Mouse (Mus musculus) bone marrow, adult 2 months (tissue): ENCODE data around the gene Pald1. TPM values are rescaled to one million over a fixed set of nuclear protein-coding genes. Genes with fewer than 3 reads are reported as not detected.

Experiments
- H3K27ac ChIP-seq: fragments of 200-500 bp; 2 replicates; pipeline ENCODE4 v1.5.1; 2012; ENCODE audit warnings: low read depth, mild to moderate bottlenecking, control low read depth, inconsistent platforms, low read length; ENCODE audit not compliant: control insufficient read depth, poor library complexity, insufficient read depth
- H3K4me1 ChIP-seq: fragments of 200-500 bp; 2 replicates; pipeline ENCODE4 v1.6.1; 2011; ENCODE audit warnings: low read length; ENCODE audit not compliant: control insufficient read depth, insufficient read depth
- H3K4me3 ChIP-seq: fragments of 200-500 bp; replicated peaks from 2 replicates; pipeline ENCODE3; 2011; ENCODE audit warnings: mild to moderate bottlenecking, low read depth, low read length, control low read depth; ENCODE audit not compliant: control insufficient read depth
- CTCF ChIP-seq: fragments of 200-500 bp; IDR thresholded peaks from 2 replicates; pipeline ENCODE4 v1.5.1; 2011; ENCODE audit warnings: low read length, control low read depth; ENCODE audit not compliant: control insufficient read depth, insufficient read depth
- POLR2A ChIP-seq: fragments of 200-500 bp; IDR thresholded peaks from 2 replicates; pipeline ENCODE4 v1.6.1; 2011; ENCODE audit warnings: low read depth, mild to moderate bottlenecking, control low read depth, low read length, borderline replicate concordance; ENCODE audit not compliant: control insufficient read depth
- WGBS: fragments of 180-500 bp; shearing (Covaris S2); methylation state at CpG from one replicate; pipeline ENCODE4 v1.1.7; 2018; 5-methylcytosine and 5-hydroxymethylcytosine counted together
- polyA plus RNA-seq: library from polyadenylated mRNA; stranded (reverse); fragments of >200 nt; gene quantifications from 2 replicates; pipeline ENCODE4 v1.2.4, GENCODE M21; 2011; ENCODE audit warnings: low replicate concordance; ENCODE audit not compliant: missing spikeins, insufficient read depth, insufficient read length

Gene Pald1
- polyA plus RNA-seq, 1 experiment: 4.1 TPM

- no peak for TF ChIP-seq CTCF
- TF ChIP-seq POLR2A: no peak
- 86% methylated on average over 13 of the region's 13 CpGs for WGBS
- H3K4me1 ChIP-seq: no peaks in the 10 kb centered on the region
- no peak overlapping the region for H3K27ac ChIP-seq
- H3K4me3 ChIP-seq: no peak overlapping the region
Observed at GRCm38 (mm10) chr10:61342750-61343149, 40.6 kb downstream of the Pald1 start.

- 32% methylated on average over 6 of the region's 6 CpGs for WGBS
- no peak overlapping the region for H3K4me3 ChIP-seq
- TF ChIP-seq POLR2A (no peak), CTCF (peak; percentile 93)
- H3K27ac ChIP-seq: no peak overlapping the region
- no peaks in the 10 kb centered on the region for H3K4me1 ChIP-seq
Observed at GRCm38 (mm10) chr10:61341557-61341956, 41.8 kb downstream of the Pald1 start.

GRCm38 (mm10) chr10:61341045-61341444 lies 42.3 kb downstream of the Pald1 start:
- Histone ChIP-seq H3K4me3 (no peak overlapping the region), H3K27ac (no peak overlapping the region), H3K4me1 (no peaks in the 10 kb centered on the region)
- WGBS: 73% methylated on average over 5 of the region's 5 CpGs
- no peak for TF ChIP-seq POLR2A
- no peak for TF ChIP-seq CTCF

DNA sequence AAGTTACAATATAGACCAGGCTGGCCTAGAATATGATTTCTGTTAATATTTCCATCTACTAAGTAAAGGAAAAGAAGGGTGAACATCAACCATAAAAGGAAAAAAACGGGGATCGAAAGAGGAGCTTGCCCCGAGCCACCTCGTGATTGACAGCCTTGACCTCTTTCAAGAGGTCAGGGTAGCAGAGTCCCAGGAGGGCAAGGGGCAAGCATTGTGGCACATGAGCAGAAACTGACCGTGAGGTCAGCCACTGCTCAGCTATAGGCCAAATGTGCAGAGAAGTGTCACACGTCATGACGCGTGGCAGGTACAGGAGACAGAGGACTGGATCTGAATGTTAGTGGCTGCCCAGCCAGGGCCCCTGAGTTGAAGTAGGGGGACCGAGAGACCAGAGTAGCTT lies 43.1 kb downstream of the Pald1 start:
- 81% methylated on average over 9 of the region's 9 CpGs for WGBS
- no peak for TF ChIP-seq POLR2A
- no peak for TF ChIP-seq CTCF

GRCm38 (mm10) chr10:61339216-61339615 lies 44.1 kb downstream of the Pald1 start:
- TF ChIP-seq POLR2A (no peak), CTCF (no peak)
- Histone ChIP-seq H3K4me3 (no peak overlapping the region), H3K4me1 (no peaks in the 10 kb centered on the region; the same call in 1 of the 2 replicates), H3K27ac (no peak overlapping the region)
- 84% methylated on average over 9 of the region's 9 CpGs for WGBS

More for the DNA sequence above, 43.1 kb downstream of the Pald1 start:
- H3K27ac ChIP-seq: no peak overlapping the region
- H3K4me3 ChIP-seq: no peak overlapping the region
- no peaks in the 10 kb centered on the region for H3K4me1 ChIP-seq

- Histone ChIP-seq H3K4me1 (no peaks in the 10 kb centered on the region; the same call in 1 of the 2 replicates), H3K4me3 (no peak overlapping the region), H3K27ac (no peak overlapping the region)
- TF ChIP-seq POLR2A: no peak
- TF ChIP-seq CTCF: no peak
- 77% methylated on average over 11 of the region's 11 CpGs for WGBS
Observed at GRCm38 (mm10) chr10:61337665-61338064, 45.7 kb downstream of the Pald1 start.

DNA sequence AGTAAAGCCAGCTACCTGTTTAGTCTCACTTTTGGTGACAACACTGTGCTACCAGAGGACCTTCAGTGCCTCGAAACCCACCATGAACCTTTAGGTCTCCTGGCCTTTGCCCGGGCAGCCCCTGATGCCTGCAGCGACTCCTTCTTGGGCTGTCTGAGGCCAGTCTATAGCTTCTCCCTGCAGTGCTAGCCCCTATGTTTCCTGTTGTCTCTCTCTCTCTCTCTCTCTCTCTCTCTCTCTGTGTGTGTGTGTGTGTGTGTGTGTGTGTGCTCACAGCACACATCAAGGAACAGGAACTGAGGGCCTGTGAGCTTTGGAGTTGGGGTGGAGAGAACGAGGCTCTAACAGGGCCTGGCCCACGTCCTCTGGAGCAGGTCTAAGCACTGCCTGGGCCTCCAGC lies 46.7 kb downstream of the Pald1 start:
- no peak overlapping the region for H3K4me3 ChIP-seq
- no peaks in the 10 kb centered on the region; the same call in 1 of the 2 replicates for H3K4me1 ChIP-seq
- TF ChIP-seq POLR2A: no peak
- no peak for TF ChIP-seq CTCF
- no peak overlapping the region for H3K27ac ChIP-seq
- 61% methylated on average over 5 of the region's 5 CpGs for WGBS

DNA sequence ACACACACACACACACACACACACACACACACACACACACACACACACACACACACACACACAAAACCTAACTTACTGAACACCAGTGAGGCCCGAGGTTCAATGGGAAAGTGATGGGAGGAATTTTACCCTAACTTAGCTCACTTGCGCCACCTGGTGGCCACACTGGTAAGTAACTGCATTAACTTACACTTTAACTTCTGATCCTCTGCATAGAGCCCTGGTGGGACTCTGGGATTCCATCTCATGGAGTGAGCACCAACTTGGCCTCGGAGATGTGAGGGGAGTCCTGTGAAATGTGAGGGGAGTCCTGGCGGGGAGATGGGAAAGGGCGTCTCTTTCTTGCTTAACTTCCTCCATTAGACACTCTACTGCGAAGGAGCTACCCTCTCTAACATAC lies 47.2 kb downstream of the Pald1 start:
- peak; percentile 64 for TF ChIP-seq CTCF
- TF ChIP-seq POLR2A: no peak
- Histone ChIP-seq H3K4me1 (no peaks in the 10 kb centered on the region; the same call in 1 of the 2 replicates), H3K27ac (no peak overlapping the region), H3K4me3 (no peak overlapping the region)
- 24% methylated on average over 6 of the region's 6 CpGs for WGBS

DNA sequence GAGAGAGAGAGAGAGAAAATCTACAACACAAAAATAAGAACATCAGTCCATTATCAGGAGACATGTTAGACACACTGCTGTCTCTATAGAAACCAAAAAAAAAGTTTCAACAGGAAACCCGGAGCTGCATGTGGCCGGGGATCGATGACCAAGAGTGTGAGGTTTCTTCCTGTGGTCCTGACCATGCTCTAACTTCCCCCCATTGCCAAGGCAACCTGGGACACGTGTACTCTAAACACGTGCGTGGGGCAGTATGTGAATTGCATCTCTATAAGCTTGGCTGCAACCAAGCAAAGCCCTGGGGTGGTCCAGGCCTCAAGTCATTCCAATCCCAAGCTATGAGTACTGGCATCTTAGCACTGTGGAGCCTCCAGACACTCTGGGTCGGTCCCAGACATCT lies 48.8 kb downstream of the Pald1 start:
- H3K4me1 ChIP-seq: no peaks in the 10 kb centered on the region; the same call in 1 of the 2 replicates
- no peak overlapping the region for H3K4me3 ChIP-seq
- 11% methylated on average over 7 of the region's 7 CpGs for WGBS

More for the DNA sequence above, 48.8 kb downstream of the Pald1 start:
- H3K27ac ChIP-seq: no peak overlapping the region
- TF ChIP-seq CTCF (no peak), POLR2A (no peak)
